Mouse (Mus musculus) stomach, postnatal 0 days (tissue): ENCODE results near the gene Ak8. TPM values are rescaled to one million over a fixed set of nuclear protein-coding genes. Genes with fewer than 3 reads are reported as not detected.
A peak's percentile ranks its signal among the peaks of the same experiment; 100 is the strongest.

Experiments
- ATAC-seq: fragments of 200-750 bp; cut with Nextera tagmentation; 2 replicates; pipeline ENCODE4 v1.8.0; 2017; ENCODE audit not compliant: low FRiP score, low TSS enrichment
- DNase-seq: peaks from one replicate; pipeline ENCODE4 v3.0.0-alpha.2; 2016; ENCODE audit warnings: low spot score
- H3K27ac ChIP-seq: fragments of 300-500 bp; sonication (generic); replicated peaks from 2 replicates; pipeline ENCODE4 v1.5.1; 2014; ENCODE audit warnings: mild to moderate bottlenecking, control low read depth
- H3K27me3 ChIP-seq: fragments of 300-500 bp; sonication (generic); 2 replicates; pipeline ENCODE4 v1.6.1; 2014; ENCODE audit warnings: low read length; ENCODE audit not compliant: control insufficient read depth, insufficient read depth
- H3K36me3 ChIP-seq: fragments of 300-500 bp; sonication (generic); 2 replicates; pipeline ENCODE4 v1.6.1; 2014; ENCODE audit warnings: low read length, mixed read lengths; ENCODE audit not compliant: control insufficient read depth, insufficient read depth
- H3K4me1 ChIP-seq: fragments of 300-500 bp; sonication (generic); replicated peaks from 2 replicates; pipeline ENCODE4 v1.6.1; 2014; ENCODE audit warnings: antibody characterized with exemption; ENCODE audit not compliant: control insufficient read depth, insufficient read depth
- H3K4me2 ChIP-seq: fragments of 300-500 bp; sonication (generic); replicated peaks from 2 replicates; pipeline ENCODE4 v1.6.1; 2014; ENCODE audit warnings: low read depth, mild to moderate bottlenecking, control low read depth, moderate library complexity
- H3K4me3 ChIP-seq: fragments of 300-500 bp; sonication (generic); 2 replicates; pipeline ENCODE4 v1.5.1; 2014; ENCODE audit warnings: low read depth, low read length, control low read depth
- H3K9ac ChIP-seq: fragments of 300-500 bp; sonication (generic); 2 replicates; pipeline ENCODE4 v1.6.1; 2014; ENCODE audit warnings: mild to moderate bottlenecking, low read length, control low read depth, mixed read lengths
- H3K9me3 ChIP-seq: fragments of 300-500 bp; sonication (generic); 2 replicates; pipeline ENCODE4 v1.6.1; 2016; ENCODE audit warnings: low read length; ENCODE audit not compliant: control insufficient read depth
- CTCF ChIP-seq: IDR thresholded peaks from 2 replicates; pipeline ENCODE4 v1.5.1; 2016; ENCODE audit warnings: antibody characterized with exemption, low read depth, mild to moderate bottlenecking, moderate library complexity
- EP300 ChIP-seq: optimal IDR thresholded peaks from 2 replicates; pipeline ENCODE3; 2016; ENCODE audit warnings: antibody characterized with exemption
- WGBS: fragments of 180-500 bp; shearing (Covaris S2); extraction: QIAGEN DNeasy Blood & Tissue Kit; methylation state at CpG from one replicate; pipeline ENCODE4 v1.1.7; 2014; 5-methylcytosine and 5-hydroxymethylcytosine counted together
- polyA plus RNA-seq: library from polyadenylated mRNA; unstranded; fragments of >200 nt; fragmentation: Nextera tagmentation; extraction: Ambion mirVana; gene quantifications from 2 replicates; pipeline ENCODE4 v1.2.1, GENCODE M21; 2015

Ak8 gene
- polyA plus RNA-seq, 1 experiment from 2014 or later = 0.29 TPM

GRCm38 (mm10) chr2:28836181-28836940 lies 136.4 kb downstream of the Ak8 start:
- no peak for DNase-seq
- Histone ChIP-seq H3K27me3 (no peaks in the 10 kb centered on the region), H3K4me1 (peaks cover 2% of the 10 kb centered on the region; the same call in 1 of the 2 replicates), H3K9ac (no peak overlapping the region), H3K27ac (no peak overlapping the region), H3K9me3 (no peaks in the 10 kb centered on the region), H3K4me3 (no peak overlapping the region), H3K4me2 (no peak overlapping the region), H3K36me3 (peaks cover 16% of the 10 kb centered on the region)
- 48% methylated on average over 3 of the region's 3 CpGs for WGBS
- TF ChIP-seq CTCF (no peak), EP300 (no peak)
- ATAC-seq = no peak

GRCm38 (mm10) chr2:28839501-28840221 lies 139.7 kb downstream of the Ak8 start:
- Histone ChIP-seq H3K9ac (peak overlapping the region; percentile 88), H3K27ac (peak overlapping the region; percentile 90), H3K9me3 (no peaks in the 10 kb centered on the region), H3K4me3 (peak overlapping the region; percentile 92), H3K4me2 (peak overlapping the region; percentile 94), H3K27me3 (no peaks in the 10 kb centered on the region), H3K4me1 (peaks cover 2% of the 10 kb centered on the region; the same call in 1 of the 2 replicates), H3K36me3 (peaks cover 2% of the 10 kb centered on the region; the same call in 1 of the 2 replicates)
- ATAC-seq (no peak), DNase-seq (peak; percentile 20)
- WGBS = 0% methylated on average over 42 of the region's 53 CpGs
- TF ChIP-seq EP300 (no peak), CTCF (no peak)

- Histone ChIP-seq H3K4me2 (peak within 1 kb of the TSS; percentile 94), H3K36me3 (no peaks in the 10 kb centered on the region; the same call in 1 of the 2 replicates), H3K27ac (peak within 1 kb of the TSS; percentile 90), H3K9me3 (no peaks in the 10 kb centered on the region), H3K9ac (peak within 1 kb of the TSS; percentile 88), H3K4me3 (peak within 1 kb of the TSS; percentile 92), H3K27me3 (no peaks in the 10 kb centered on the region), H3K4me1 (peaks cover 2% of the 10 kb centered on the region; the same call in 1 of the 2 replicates)
- DNase-seq = peak; percentile 95
- TF ChIP-seq CTCF = peak; percentile 3; the same call in 1 of the 2 replicates
- TF ChIP-seq EP300 = peak; percentile 93
- peak; percentile 95 for ATAC-seq
- under 1% methylated on average over 54 of the region's 63 CpGs for WGBS
These were observed 140.4 kb downstream of the Ak8 start, which contains the start of the genes Gtf3c4 and Ddx31 for GRCm38 (mm10) chr2:28840222-28840951. Gene Gtf3c4, minus strand, starts transcription at chr2:28840360. Gene Ddx31, plus strand, starts transcription at chr2:28840406.

- H3K4me3 ChIP-seq = no peak overlapping the region
- TF ChIP-seq EP300 (no peak), CTCF (no peak)
- peaks cover 3% of the 10 kb centered on the region; the same call in 1 of the 2 replicates for H3K36me3 ChIP-seq
- no peak for DNase-seq
- H3K9me3 ChIP-seq = no peaks in the 10 kb centered on the region
- no peak for ATAC-seq
- no peaks in the 10 kb centered on the region for H3K27me3 ChIP-seq
- no peak overlapping the region; the same call in 1 of the 2 replicates for H3K4me2 ChIP-seq
- 42% methylated on average over 3 of the region's 3 CpGs for WGBS
- peaks cover 2% of the 10 kb centered on the region; the same call in 1 of the 2 replicates for H3K4me1 ChIP-seq
- no peak overlapping the region for H3K27ac ChIP-seq
- no peak overlapping the region for H3K9ac ChIP-seq
These were observed 142.1 kb downstream of the Ak8 start for GRCm38 (mm10) chr2:28842042-28842441.

GRCm38 (mm10) chr2:28848879-28849278 lies 148.9 kb downstream of the Ak8 start:
- TF ChIP-seq CTCF = no peak
- no peak for TF ChIP-seq EP300
- H3K9ac ChIP-seq = no peak overlapping the region
- no peak overlapping the region for H3K4me3 ChIP-seq
- WGBS = 82% methylated on average over 2 of the region's 2 CpGs
- H3K27ac ChIP-seq = no peak overlapping the region
- no peaks in the 10 kb centered on the region for H3K9me3 ChIP-seq
- no peak overlapping the region for H3K4me2 ChIP-seq
- DNase-seq (no peak), ATAC-seq (no peak)
- H3K27me3 ChIP-seq = no peaks in the 10 kb centered on the region
- no peaks in the 10 kb centered on the region for H3K4me1 ChIP-seq
- H3K36me3 ChIP-seq = peaks cover 8% of the 10 kb centered on the region; the same call in 1 of the 2 replicates
